Mouse (Mus musculus): ENCODE results near the gene Gm11733.
A peak's percentile ranks its signal among the peaks of the same experiment; 100 is the strongest.

Gene Gm11733

DNA sequence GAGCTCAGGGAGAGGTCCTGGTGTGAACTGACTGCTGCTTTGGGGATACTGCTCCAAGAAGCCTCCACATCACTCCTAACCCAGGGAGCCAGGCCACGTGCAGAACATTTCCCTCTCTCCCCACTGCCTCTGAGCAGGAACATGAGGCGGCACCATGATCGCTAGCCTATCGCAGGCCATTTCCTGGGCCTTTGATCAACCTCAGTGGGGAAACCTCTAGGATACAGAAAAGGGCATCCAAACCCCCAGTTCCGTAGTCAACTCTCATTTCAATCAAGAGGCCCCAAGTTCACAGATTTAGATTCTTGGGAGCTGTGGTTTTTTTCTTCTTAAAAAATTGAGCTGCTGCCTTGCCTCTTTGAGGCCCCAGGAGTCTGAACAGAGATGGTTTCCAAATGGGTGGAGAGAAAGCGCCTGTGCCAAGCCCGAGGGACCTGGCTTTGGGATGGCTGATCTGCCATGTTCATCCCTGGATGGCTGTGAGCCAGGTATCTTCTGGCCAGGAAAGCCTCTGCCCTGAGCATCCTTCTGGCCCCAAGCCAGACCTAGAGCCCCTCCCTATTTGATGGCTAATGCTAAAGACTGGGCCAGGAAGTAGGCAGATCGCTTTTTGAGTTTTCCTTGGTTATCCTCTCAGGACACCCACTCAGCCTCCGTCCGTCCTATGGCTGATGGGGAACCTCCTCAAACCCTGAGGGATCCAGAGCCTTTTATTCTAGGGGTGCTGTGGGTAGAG is 5.7 kb upstream of the Gm11733 start:
- no peak for DNase-seq (ENCODE audit: low read depth)

DNA sequence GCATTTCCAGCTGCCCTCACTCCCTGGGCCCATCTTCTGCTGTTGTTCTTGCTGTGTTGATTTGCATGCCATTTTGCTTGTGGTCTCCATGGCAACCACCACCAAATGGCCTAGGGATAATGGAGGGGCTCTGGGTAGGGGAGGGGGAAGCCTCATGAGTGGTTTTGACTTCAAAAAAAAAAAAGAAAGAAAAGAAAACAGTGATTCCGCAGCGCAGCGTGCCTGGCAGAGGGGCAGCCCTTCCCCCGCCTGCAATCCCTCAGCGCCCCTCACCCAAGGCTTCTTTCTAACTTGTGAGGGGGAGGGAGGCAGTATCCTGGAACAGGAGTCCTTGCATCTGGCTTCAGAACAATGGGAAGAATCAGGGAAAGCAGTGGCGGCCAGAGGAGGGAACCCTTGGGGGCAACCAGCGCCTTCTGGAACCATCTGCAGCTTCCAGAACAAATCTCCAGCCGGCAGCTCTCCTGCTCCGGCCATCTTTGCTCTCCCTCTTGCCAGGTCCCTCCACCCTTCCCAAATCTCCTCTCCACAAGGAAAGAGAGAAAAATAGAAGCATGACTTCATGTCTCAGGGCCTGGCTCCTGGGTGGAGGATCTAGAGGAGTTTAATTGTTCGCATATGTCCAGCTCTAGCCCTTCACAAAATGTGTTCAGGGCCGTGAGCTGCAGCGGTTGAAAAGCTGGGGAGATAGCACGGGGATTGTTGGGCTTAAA is 5.0 kb upstream of the Gm11733 start:
- peak; percentile 19 for DNase-seq (ENCODE audit: low read depth)

GRCm38 (mm10) chr11:117479746-117480145 is 4.4 kb upstream of the Gm11733 start:
- DNase-seq (ENCODE audit: low read depth) = peak; percentile 4

DNA sequence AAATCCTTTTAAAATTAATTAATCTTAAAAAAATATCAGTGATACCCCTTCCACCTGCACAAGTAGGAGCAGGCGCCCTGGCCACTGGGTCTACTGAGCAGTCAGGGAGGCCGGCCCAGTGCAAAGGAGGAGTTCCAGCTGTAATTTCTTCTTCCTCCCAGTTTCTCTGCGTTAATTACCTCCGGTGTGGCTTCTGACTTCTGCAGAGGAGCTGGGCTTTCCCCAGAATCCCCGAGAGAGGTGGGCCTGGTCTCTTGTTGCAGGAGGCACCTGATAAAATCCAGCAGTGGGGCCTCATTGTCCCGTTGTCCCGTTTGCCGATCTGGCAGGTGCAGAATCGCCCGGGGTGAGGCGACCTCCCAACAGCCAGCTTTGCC is 1.9 kb upstream of the Gm11733 start:
- no peak for DNase-seq (ENCODE audit: low read depth)

- DNase-seq (ENCODE audit: low read depth) = no peak
Measured at GRCm38 (mm10) chr11:117482677-117483511, 1.3 kb upstream of the Gm11733 start.

DNA sequence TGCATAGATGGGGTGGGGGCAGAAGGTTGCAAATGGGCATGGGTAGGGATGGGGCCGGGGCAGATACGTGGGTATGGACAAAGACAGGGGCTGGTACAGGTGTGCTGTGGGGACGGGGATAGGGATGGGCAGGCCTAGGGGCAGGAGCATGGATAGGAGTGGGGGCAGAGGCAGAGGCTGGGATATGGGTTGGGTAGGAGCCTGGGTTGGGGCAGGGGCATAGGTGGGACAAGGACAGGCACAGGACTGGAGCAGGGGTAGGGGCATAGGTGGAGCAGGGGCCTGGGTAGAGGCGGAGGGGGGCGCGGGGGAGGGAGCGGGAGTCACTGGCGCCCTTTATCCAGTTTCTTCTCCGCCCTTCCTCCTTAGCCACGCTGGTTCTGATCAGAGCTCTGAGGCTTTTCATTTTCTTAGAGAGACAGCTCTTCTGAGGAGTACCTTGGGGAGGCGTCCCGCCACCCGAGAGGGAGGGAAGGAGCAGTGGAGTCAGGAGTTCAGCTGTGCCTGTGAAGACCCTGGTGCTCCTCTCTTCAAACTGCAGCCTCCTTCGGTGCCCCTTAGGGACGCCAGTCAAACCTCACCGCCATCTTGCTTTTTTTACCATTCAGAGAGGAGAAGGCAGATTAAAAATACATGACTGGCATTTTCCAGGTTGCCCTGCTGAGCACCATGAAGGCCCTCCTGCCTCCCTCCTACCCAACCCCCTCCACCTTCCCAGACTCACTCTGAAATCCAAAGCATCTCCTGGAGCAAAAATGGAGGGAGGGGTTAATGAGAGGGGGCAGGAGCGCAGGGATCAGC is 7.4 kb downstream of the Gm11733 start:
- no peak for DNase-seq (ENCODE audit: low read depth)

DNA sequence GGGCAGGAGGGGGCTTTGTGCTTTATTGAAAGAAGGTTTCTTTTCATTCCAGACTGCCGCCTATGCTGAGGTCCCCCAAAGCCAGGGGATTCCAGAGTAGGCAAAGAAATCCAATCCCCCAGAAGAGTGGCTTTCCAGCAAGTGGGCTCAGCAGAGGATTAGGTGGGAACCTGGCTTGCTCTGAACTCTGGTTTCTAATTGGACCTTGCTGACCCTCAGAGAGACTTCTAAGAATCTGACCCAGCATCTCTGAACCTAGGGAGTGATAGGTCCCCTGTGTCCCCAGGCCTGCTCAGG is 8.0 kb downstream of the Gm11733 start:
- DNase-seq (ENCODE audit: low read depth) = no peak

- no peak for DNase-seq (ENCODE audit: low read depth)
Measured at GRCm38 (mm10) chr11:117496812-117497211, 12.6 kb downstream of the Gm11733 start.

DNA sequence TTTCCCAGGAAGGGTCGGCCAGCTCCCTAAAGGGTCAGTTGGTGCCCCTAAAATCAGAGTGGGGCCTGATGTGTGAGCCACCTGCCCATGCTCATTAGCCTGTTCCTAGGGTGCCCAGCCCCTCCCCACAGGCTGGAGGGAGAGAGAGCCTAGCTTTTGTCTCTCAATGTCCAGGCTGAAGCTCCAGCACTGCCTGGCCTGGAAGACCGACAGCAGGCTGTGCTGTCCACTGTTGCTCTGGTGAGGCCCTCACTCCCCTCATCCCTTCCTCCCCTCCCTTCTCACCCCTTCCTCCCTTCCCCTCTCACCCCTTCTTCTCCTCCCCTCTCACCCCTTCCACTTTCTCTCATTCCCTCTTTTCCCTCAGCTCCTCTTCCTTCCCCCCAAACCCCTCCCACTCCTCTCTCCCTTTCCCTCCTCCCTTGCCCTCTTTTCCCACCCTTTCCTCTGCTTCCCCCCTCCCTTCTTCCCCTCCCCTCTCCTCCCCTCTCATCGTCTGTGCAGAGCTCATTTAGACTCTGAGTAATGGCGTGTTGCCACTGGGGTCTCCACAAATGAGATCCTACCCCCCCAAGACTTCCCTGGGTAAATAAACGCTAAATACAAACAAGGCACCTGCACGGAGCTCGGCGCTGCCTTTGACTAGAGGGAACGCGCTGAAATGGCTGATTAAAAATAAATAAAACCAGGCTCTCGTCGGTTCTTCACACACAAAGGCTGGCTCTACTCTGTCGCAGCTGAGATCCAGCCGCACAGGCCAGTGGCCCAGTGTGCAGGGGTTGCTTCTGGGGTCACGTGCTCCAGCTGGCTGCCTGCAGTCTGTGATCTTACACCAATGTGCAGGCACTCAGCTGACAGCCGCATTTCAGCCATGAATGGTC is 13.3 kb downstream of the Gm11733 start:
- DNase-seq (ENCODE audit: low read depth) = no peak

GRCm38 (mm10) chr11:117498137-117498511 is 14.0 kb downstream of the Gm11733 start:
- no peak for DNase-seq (ENCODE audit: low read depth)

DNA sequence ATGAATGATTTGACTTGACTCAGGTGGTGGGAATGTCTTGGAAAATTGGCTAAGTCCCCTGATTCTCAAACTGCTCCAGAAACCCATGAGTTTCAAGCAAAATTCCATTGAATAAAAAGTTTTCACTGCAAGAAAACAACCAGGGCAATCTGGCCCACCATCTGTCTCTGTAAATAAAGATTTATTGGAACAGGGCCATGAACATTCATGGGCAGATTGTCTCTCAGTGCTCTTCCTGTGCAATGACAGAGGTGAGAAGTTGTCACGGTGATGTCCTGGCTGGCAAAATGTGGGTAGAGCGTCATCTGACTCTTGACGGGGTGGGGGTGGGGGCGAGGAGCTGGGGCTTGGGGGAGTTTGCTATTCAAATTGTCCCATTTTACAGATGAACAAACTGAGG is 24.8 kb downstream of the Gm11733 start:
- DNase-seq (ENCODE audit: low read depth) = no peak

GRCm38 (mm10) chr11:117515718-117516421 is 31.7 kb downstream of the Gm11733 start:
- no peak for DNase-seq (ENCODE audit: low read depth)

GRCm38 (mm10) chr11:117516422-117516796 is 32.2 kb downstream of the Gm11733 start:
- DNase-seq (ENCODE audit: low read depth) = no peak

DNA sequence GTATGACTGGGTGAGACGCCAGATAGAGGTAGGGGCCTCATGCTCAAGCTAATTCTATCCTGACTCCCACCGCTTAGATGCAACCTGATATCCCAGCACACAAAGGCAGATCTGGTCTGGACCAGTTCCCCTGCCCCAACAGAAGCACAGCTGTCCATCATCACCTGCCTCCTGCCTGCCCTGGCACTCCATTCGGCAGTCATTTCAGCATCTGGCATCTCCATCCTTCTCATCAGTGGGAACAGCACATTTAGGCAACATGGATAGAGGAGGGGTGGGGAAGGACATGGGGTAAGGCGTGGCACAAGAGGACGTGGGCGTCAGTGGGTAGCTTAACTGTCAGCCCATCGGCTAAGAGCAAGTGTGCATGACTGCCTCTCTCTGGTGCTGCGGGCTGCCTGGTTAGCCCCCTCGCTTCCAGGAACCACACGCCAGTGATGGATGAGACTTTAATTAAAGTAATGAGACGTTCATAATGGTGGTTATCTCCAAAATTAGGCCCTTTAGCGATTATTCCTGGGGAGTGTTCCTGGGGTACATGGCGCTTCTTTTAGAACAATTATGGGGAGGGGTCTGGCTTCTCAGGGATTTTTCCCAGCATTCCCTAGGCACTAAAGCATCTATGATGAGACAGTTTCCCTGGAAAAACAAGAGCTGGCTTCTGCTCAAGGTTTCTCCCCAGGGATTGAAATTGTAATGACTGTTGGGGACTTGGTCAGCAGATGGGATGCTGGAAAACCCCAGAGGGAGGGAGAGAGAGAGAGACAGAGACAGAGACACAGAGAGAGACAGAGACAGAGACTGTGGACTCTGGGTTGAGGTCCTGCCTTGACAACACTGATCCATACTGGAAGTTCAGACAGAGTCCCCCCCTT is 38.0 kb downstream of the Gm11733 start:
- no peak for DNase-seq (ENCODE audit: low read depth)

DNA sequence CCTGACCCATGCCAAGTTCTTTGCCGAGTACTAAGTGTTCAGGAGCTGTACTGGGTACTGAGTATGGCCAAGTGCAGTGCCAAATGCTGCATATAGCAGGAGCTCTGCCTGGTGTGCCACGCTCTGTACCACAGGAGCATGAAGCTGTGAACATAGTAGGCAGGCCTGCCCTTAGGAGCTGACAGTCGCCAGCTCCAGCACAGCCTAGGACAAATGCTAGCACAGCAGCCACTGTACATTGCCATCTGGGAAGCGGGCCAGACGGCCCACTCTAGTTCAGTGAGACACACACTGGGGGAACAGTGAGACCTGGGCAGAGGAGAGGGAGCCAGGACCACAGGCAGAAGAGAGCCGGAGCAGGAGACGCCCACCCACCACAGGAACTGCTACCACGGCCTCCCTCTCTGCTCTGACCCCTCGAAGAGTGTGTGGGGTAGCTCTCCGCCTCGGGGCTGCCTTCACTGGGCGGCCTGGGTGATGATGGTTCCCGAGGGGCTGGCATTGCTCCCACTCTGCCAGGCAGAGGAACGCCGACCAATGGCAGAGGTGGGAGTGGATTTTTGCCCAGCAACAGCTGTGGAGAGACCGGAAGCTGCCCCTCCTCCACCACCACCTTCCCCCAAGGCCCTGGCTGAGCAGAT is 38.8 kb downstream of the Gm11733 start:
- peak; percentile 61 for DNase-seq (ENCODE audit: low read depth)

DNA sequence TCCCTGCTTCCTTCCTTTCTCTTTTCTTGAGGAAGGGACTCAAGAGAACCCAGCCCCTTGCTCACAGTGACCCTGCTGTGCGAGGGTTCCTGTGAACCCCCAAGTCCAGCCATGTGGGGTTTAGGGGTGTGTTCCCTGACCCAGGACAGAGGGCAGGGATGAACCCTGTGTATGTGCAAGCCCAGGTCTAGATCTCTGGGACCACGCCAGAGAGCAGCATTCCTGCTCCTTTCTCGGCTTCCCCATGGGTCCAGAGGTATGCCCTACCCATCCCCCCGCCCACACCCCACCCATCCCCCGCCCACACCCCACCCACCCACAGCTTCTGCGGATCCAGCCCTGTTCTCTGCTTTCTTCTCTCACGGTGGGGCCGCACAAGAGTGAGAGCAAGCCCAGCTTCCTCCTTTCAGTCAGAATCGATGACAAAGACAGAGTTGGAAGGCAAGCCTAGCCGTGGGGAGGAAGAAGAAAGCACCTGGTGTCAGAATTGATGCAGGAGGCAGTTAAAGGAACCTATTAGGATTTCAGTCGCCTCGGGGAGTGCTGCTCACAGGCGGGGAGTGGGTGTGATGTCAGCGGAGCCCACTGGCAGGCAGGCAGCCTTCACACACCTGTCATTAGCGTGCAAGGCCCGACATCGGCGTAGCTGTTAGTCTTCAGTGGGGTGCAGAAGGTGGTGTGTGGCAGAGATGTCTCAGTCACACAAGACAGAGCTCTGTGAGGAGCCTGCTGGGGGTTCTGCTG is 41.6 kb downstream of the Gm11733 start:
- no peak for DNase-seq (ENCODE audit: low read depth)

DNA sequence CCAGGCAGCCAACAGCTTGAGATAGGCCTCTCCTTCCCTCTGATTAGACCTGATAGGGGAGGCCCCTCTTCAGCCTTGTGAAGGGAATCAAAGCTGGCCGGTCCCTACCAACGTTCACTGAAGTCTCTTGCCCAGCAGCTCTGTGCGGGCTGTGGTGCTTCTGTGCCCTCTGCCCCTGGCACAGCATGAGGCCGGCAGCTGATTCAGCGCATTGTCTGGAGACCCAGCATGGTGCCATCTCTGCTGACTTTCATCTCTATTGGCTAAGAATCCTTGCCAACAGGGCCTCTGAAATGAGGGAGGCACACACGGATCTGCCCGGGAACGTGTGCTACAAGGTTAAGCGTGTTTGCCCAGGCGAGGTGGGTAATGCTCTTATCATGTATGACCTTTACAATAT is 48.2 kb downstream of the Gm11733 start:
- DNase-seq (ENCODE audit: low read depth) = no peak

DNA sequence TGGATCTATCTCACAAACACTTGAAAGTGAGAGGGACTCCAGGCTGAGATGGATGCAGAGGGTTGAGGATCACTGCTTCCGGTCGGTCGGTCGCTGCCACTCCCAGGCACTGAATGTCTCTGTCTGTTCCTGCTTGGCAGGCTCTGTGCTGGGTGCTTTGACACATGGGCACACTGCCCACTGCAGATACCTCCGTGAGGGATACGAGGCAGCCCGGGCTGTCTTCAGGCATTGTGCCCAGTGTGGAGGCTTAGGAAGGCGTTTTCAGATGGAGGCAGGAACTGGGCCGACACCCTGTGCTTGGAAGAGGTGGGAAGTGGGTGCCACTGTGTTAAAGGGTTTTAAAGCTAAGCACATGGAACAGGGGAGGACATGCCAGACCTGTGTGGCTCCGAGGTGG is 50.7 kb downstream of the Gm11733 start:
- DNase-seq (ENCODE audit: low read depth) = no peak
